Mouse (Mus musculus) spleen, adult 10 weeks (tissue): ENCODE data around the gene Kcnh3. TPM values are rescaled to one million over a fixed set of nuclear protein-coding genes. Genes with fewer than 3 reads are reported as not detected.

Experiments used
- polyA plus RNA-seq: library from polyadenylated mRNA; stranded (reverse); fragments of 350-450 nt; fragmentation: Illumina TruSeq; extraction: RNeasy Lipid Tissue Mini Kit (QIAGEN cat#74804); gene quantifications from one replicate; pipeline ENCODE4 v1.2.3, GENCODE M21; 2015; ENCODE audit warnings: low replicate concordance; ENCODE audit not compliant: insufficient read depth

Kcnh3 gene
- 0.64 TPM for polyA plus RNA-seq

GRCm38 (mm10) chr15:99224208-99224911, at the start of gene Kcnh3:
TSS of gene Kcnh3 (plus strand) at chr15:99224861.

GRCm38 (mm10) chr15:99251626-99252380, 27.1 kb downstream of the Kcnh3 start, which contains the start of gene Mcrs1:
TSS of gene Mcrs1 (minus strand) at chr15:99251961.

Other genes starting within 250 kb of the Kcnh3 start
- 61.5 TPM for gene Tuba1c, start 195.0 kb upstream of the Kcnh3 start, polyA plus RNA-seq
- gene Prph, start 169.7 kb upstream of the Kcnh3 start, polyA plus RNA-seq = not detected
- gene Troap, start 150.3 kb upstream of the Kcnh3 start, polyA plus RNA-seq = 3.4 TPM
- gene C1ql4, start 137.0 kb upstream of the Kcnh3 start, polyA plus RNA-seq = not detected
- gene Dnajc22, start 131.7 kb upstream of the Kcnh3 start, polyA plus RNA-seq = 0.86 TPM
- 5.0 TPM for gene Spats2, start 98.9 kb upstream of the Kcnh3 start, polyA plus RNA-seq
- gene Mcrs1, start 27.1 kb downstream of the Kcnh3 start, polyA plus RNA-seq = 16.6 TPM
- gene Prpf40b, start 70.2 kb downstream of the Kcnh3 start, polyA plus RNA-seq = 11.7 TPM
- 0.11 TPM for gene Fam186b, start 71.0 kb downstream of the Kcnh3 start, polyA plus RNA-seq
- 32.1 TPM for gene Fmnl3, start 145.6 kb downstream of the Kcnh3 start, polyA plus RNA-seq
- gene Tmbim6, start 168.0 kb downstream of the Kcnh3 start, polyA plus RNA-seq = 203 TPM
- gene Nckap5l, start 232.9 kb downstream of the Kcnh3 start, polyA plus RNA-seq = 1.4 TPM
- gene Bcdin3d, start 249.9 kb downstream of the Kcnh3 start, polyA plus RNA-seq = 7.1 TPM